In genomic region chr14:39638776-39639175, GRCm38 (mm10) we compare ENCODE assay signal across 15 mouse cellular contexts.
"Had no signal": no experiment of that assay in that cellular context is flagged by ENCODE, and none has a peak within 500 bp of the region (broad histone marks: within the 10 kb centered on the region; RNA-seq: fewer than 3 reads in every experiment).

No protein-coding gene starts in this region.

- H3K4me1 ChIP-seq: lung, embryonic 15.5 days; megakaryocyte, embryonic 14.5 days; midbrain, embryonic 13.5 days; midbrain, embryonic 15.5 days; neural tube, embryonic 12.5 days; stomach, embryonic 15.5 days had no signal

- H3K36me3 ChIP-seq: lung, embryonic 15.5 days; midbrain, embryonic 13.5 days; midbrain, embryonic 15.5 days; neural tube, embryonic 12.5 days; stomach, embryonic 15.5 days had no signal

- H3K4me3 ChIP-seq: lung, embryonic 15.5 days; megakaryocyte, embryonic 14.5 days; midbrain, embryonic 13.5 days; midbrain, embryonic 15.5 days; neural tube, embryonic 12.5 days; stomach, embryonic 15.5 days had no signal

- H3K9ac ChIP-seq: lung, embryonic 15.5 days; midbrain, embryonic 13.5 days; midbrain, embryonic 15.5 days; neural tube, embryonic 12.5 days; stomach, embryonic 15.5 days had no signal

- H3K27ac ChIP-seq: lung, embryonic 15.5 days; macrophage; midbrain, embryonic 13.5 days; midbrain, embryonic 15.5 days; neural tube, embryonic 12.5 days; stomach, embryonic 15.5 days; stomach, postnatal 0 days had no signal

- H3K9me3 ChIP-seq: lung, embryonic 15.5 days; megakaryocyte, embryonic 14.5 days; midbrain, embryonic 13.5 days; midbrain, embryonic 15.5 days; neural tube, embryonic 12.5 days; stomach, embryonic 15.5 days had no signal

- DNase-seq: lung, adult 2 months; lung, postnatal 14 days; lung, postnatal 36 days; right cerebral cortex, postnatal 14 days; thymus, adult 2 months; thymus, postnatal 25 days; thymus, postnatal 4 days had no signal
